22 mouse cellular contexts compared by ENCODE assay signal in genomic region chr4:7142781-7143180, GRCm38 (mm10).
"Had no signal": no experiment of that assay in that cellular context is flagged by ENCODE, and none has a peak within 500 bp of the region (broad histone marks: within the 10 kb centered on the region; RNA-seq: fewer than 3 reads in every experiment).

No protein-coding gene starts in this region.

- H3K9me3 ChIP-seq: liver, embryonic 15.5 days; lung, embryonic 15.5 days; megakaryocyte, embryonic 14.5 days; midbrain, embryonic 13.5 days; midbrain, embryonic 15.5 days; neural tube, embryonic 13.5 days; neural tube, embryonic 15.5 days; stomach, embryonic 15.5 days had no signal

- H3K4me2 ChIP-seq: liver, embryonic 15.5 days; lung, embryonic 15.5 days; midbrain, embryonic 11.5 days; midbrain, embryonic 13.5 days; midbrain, embryonic 15.5 days; neural tube, embryonic 13.5 days; neural tube, embryonic 15.5 days; stomach, embryonic 15.5 days had no signal

- H3K4me3 ChIP-seq: liver, embryonic 15.5 days; lung, embryonic 15.5 days; megakaryocyte, embryonic 14.5 days; midbrain, embryonic 13.5 days; midbrain, embryonic 15.5 days; neural tube, embryonic 13.5 days; neural tube, embryonic 15.5 days; stomach, embryonic 15.5 days had no signal

- H3K27me3 ChIP-seq: liver, embryonic 15.5 days; lung, embryonic 15.5 days; megakaryocyte, embryonic 14.5 days; midbrain, embryonic 13.5 days; midbrain, embryonic 15.5 days; neural tube, embryonic 13.5 days; neural tube, embryonic 15.5 days; stomach, embryonic 15.5 days had no signal

- H3K36me3 ChIP-seq: liver, embryonic 15.5 days; lung, embryonic 15.5 days; midbrain, embryonic 13.5 days; midbrain, embryonic 15.5 days; neural tube, embryonic 13.5 days; neural tube, embryonic 15.5 days; stomach, embryonic 15.5 days had no signal

- H3K9ac ChIP-seq: liver, embryonic 15.5 days; liver, postnatal 0 days; lung, embryonic 15.5 days; midbrain, embryonic 13.5 days; midbrain, embryonic 15.5 days; neural tube, embryonic 13.5 days; neural tube, embryonic 15.5 days; stomach, embryonic 15.5 days had no signal

- H3K27ac ChIP-seq: lung, embryonic 15.5 days; macrophage; midbrain, embryonic 13.5 days; midbrain, embryonic 15.5 days; neural tube, embryonic 13.5 days; neural tube, embryonic 15.5 days; stomach, embryonic 15.5 days; stomach, postnatal 0 days had no signal

- DNase-seq: liver, postnatal 0 days; lung, adult 2 months; lung, postnatal 14 days; lung, postnatal 36 days; right cerebral cortex, adult 18-20 months; right cerebral cortex, postnatal 25 days; right cerebral cortex, postnatal 4 days; thymus, adult 2 months; thymus, postnatal 25 days; thymus, postnatal 4 days had no signal

- H3K4me1 ChIP-seq: liver, embryonic 15.5 days; lung, embryonic 15.5 days; midbrain, embryonic 13.5 days; midbrain, embryonic 15.5 days; neural tube, embryonic 13.5 days; neural tube, embryonic 15.5 days; stomach, embryonic 15.5 days had no signal

- ATAC-seq: liver, postnatal 0 days; lung, postnatal 0 days; midbrain, embryonic 13.5 days; midbrain, embryonic 15.5 days had no signal
